Mouse (Mus musculus) fibroblast of lung, adult 2 months (primary cell): Measurements from ENCODE around the gene Tardbp.

ENCODE experiments used
- DNase-seq: peaks from one replicate; pipeline ENCODE4 v3.0.0-alpha.2; 2011; ENCODE audit warnings: low read depth

Gene Tardbp

DNA sequence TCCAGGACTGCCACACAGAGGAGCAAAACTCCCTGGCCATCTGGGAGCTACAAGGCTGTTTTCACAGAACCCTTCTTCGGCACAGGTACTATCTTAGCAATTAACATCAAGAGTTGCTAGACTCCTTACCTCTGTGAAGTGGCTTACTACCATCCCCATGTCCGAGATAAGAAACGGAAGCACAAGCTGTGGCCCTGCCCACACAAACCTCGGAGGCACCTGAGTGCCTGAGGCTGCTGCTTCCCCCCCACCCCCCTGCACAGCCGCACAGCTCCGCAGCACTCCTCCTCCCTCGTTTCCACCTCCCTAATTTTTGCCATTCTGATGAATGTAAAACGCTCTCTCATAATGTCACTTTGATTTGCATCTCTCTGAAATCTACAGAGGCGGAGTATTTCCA is 11.5 kb upstream of the Tardbp start:
- no peak for DNase-seq

DNA sequence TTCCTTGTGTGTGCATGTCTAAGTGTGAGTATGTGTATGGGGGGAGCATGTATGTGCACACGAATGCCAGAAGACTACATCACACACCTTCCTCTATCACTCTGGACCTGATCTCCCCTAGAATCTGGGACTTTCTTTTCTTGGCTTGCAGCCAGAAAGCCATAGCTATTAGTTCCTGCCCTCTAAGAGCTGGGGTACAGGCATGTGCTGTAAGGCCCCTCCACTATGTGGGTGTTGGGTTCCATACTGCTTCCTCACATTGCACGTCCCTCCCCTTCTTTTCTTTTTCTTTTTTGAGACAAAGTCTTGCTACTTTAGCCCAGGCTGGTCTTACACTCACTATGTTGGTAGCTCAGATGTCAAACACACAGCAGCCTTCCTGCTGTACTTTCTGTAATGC is 8.5 kb upstream of the Tardbp start:
- no peak for DNase-seq

DNA sequence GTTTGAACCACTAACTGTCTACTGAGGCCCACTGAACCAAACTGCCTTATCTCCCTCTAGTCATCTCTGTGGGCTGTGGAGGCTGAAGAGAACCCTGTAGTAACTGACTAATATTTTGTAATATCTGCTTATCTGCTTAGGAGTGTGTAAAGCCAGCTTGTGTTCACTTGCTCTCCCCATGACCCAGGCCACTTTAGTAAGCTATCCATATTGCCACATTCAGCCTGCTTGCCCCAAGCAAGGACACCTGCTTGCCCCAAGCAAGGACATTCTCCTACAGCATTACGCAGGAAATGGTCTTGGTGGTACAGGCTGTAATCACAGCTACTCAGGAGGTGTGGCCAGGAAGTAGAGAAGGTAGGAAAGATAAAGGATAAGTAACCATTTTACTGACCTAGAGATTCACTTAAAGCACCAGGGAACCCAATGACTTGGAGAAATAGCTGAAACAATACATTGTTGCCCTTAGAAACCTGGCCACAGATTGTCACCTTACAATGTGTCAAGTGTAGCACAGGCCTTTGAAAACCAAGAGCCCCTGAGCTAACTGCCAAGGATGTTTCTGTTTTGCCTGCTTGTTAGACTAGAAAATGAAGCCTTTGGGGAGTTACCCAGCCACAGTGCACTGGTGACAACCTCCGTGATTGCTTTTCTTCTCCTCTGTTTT is 6.7 kb upstream of the Tardbp start:
- no peak for DNase-seq

DNA sequence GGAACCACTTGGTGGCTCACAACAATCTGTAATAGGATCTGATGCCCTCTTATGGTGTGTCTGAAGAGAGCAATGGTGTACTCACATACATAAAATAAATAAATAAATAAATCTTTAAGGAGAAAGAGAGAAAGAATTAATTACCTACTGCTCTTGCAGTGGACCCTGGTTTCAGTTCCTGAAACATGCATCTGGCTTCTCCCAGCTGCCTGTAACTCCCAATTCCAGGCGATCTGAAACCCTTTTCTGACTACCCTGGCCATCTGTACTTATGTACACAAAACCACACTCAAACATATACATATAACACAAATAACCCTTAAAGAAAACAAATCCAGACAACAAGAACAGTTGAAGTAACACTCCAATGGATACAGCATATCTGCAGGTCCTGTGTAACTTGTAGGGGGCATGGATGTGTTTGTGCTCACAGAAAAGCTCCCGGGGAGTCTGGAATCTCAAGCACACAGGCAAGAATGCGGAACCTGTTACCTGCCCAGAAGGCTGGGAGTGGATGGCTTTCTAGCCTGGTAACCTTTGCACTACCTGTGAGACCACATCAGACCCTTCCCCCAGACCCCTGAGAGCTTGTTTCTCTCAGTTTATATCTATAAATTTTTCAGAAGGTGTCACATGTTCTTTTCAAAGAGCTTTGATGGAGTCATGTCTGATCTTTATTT is 5.3 kb upstream of the Tardbp start:
- DNase-seq: no peak

DNA sequence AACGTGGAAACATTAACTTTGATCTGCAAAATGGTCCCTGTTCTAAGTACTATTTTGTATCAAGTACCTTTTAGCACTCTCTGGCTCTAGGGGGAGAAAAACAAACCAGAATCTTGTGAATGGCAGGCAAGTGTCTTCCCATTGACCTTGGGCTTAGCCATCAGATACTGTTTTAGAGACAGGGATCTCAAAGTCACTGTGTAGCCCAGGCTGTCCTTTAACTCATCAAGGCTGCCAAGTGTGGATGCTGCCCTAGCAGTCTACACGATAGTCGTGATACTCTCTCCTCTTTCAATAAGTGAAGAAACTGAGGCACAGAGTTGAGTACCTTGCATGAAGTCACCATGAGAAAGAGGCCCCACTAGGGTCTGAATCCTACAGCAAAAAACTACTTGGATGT is 427 bp upstream of the Tardbp start:
- DNase-seq: no peak

DNA sequence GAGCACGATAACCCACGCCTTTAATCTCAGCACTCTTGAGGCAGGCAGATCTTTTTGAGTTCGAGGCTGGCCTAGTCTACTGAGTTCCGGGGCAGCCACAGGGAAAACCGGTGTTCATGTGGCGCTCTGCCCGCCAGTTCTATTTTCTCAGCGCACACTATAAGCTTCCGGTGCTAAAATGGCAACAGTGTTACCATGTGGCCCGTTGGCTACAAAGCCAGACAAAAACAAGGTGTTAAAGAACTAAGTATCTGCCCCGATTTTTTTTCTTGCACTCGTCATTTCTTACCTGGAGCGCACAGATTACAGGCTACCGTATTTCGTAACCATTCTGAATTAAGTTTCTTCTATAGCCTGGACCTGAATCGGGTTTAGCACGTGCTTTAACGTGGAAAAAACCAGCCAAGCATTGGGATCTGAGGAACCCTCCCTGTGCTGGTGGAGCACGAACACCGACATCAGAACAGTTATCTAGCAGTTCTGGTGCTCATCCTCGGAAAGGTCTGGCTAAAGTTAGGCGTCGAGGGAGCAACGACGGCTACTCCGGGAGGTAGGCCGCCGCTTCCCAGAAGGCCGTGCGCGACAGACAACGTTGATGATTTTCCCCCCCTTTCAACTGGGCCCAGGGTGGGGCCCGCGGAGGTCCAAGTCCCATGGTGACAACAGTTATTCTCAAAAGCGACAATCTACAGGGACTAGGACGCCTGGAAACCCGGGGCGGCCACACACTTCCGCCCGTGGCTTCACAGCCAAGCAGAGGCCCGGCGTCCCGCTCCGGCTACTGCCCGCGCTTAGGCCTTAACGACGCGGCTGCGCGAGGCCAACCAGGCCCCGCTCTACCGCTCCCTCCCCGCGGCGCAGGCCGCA is 830 bp downstream of the Tardbp start:
- no peak for DNase-seq

DNA sequence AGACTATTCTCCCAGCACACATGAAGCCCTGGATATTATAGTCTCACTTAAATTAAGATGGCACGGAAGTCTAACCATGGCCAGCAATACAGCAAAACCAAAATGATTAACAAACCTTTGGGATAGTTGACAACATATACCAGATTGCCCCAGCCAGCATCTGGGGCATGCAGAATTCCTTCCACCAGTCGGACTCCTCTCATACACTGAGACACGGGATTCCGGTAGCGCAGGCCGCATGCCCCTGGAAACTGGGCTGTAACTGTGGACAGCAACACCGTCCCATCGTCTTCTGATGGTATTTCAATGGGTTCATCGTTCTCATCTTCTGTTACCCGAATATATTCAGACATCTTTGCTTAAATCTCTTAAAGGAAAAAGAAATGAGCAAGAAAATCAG is 1.8 kb downstream of the Tardbp start:
- no peak for DNase-seq

DNA sequence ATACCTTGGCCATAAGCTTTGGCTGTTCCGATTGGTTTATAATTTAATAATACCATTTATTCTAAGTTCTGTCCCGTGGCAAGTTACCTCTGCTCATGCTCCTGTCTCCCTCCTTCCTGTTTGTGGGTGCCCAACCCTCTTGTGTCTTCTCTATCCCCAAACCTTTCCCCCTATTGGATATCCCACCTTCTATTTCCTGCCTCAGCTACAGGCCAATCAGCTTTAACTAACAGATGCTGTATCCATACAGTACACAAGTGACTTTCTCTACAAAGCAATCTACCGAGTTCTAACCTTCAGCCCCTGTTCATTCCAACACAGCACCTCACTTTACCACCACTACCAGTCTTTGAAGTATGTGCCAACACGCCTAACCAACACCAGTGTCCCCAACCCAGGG is 3.2 kb downstream of the Tardbp start:
- no peak for DNase-seq

DNA sequence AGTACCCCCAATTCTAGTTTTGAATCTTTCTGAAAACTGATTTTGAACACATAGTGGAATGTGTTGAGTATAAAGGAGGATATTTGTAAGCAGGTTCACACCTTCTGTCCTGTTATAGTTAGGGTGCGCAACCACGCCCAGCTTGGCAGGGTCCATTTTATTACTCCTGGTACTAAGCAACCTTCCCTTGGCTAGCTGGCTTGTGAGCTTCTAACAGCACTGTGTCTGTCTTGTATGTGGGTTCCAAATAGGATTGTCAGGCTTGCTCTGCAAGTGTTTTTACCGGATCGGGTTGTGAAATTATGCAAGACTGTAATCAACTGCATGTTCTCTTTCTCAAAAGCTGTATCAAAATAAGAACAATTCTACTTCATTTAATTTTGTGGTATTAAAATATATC is 4.3 kb downstream of the Tardbp start:
- no peak for DNase-seq

DNA sequence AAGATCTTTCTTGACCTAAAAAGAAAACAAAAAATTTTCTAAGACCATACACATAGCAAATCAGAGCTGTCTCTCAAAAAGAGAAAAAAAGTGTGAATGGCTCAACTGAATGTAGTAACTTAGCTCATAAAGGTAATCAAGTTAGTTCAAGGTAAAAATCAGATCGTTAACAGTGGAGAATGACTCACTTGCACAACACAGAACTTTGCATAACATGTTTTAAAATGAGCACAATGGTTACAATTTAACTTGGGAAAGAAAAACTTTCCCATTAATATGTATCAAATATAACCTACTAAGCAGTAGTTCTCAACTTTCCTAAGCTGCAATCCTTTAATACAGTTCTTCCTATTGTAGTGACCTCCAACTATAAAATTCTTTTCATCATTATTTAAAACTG is 6.1 kb downstream of the Tardbp start:
- no peak for DNase-seq

DNA sequence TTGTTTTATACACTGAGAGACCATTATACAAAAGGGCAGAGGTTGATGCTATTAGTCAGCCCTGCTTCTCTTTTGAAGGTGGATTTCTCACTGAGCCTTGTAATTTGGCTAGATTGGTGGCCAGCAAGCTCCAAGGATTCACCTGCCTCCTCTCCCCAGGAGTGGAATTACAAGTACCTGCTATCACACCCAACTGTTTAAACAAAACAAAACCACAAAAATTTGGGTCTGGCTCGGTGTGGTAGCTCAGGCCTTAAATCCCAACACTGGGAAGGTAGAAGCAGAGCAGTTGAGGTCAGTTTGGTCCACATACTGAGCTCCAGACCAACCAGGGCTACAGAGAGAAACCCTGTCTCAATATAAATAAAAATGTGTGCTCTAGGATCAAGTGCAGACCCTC is 7.0 kb downstream of the Tardbp start:
- DNase-seq: no peak

DNA sequence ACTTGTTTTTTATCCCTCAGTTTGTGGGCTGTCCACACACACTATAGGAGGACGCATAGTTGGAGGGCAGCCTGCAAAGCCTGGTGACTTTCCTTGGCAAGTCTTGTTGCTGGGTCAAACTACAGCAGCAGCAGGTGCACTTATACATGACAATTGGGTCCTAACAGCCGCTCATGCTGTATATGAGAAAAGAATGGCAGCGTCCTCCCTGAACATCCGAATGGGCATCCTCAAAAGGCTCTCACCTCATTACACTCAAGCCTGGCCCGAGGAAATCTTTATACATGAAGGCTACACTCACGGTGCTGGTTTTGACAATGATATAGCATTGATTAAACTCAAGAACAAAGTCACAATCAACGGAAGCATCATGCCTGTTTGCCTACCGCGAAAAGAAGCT is 13.1 kb downstream of the Tardbp start:
- DNase-seq: no peak

DNA sequence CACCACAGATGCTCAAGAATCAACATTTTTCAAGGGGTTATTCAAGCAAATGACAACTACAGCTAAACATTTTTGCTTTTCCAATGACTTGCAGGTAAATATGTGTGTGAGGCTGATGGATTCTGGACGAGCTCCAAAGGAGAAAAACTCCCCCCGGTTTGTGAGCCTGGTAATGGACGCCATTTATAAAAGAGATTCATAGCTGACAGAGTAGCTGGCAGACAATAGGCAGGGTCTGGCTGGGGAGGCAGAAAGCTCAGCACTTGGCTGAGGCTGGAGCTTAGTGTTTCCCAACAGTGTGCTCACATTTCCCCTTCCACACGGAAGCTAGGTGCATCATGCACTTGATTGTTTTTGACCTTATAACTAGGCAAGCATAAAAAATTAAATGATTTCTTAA is 14.3 kb downstream of the Tardbp start:
- no peak for DNase-seq

DNA sequence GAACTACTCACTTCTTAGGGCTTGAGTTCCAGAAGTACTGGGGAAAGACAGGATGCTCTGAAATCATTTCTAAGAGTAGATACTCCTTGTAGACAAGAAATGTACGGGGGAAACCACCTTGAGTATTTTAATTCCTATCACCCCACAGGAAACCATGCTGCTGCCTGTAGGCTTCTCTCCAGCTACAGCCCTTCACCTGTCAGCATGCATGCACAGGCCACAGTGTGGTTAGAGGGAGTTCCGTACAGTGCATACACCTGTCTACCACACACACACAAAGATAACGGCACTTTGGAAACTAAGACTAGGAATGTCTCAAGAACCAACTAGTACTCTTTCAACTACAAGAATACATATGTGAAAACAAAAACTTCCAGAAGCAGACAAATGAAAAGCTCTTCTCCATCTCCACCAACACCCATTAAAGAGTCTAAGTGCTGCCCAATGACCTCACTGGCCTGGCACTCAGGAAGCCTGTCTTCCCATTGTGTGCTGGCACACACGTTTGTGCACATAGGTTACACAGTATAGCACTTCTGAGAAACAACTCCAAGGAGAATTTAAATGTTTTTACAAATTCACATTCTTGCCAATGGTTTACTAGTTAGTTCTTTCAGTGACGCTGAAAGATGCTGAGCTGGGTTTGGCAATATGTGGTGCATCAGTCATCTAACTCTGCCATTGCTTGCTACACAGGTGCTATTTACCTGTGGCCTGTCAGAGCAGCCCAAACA is 16.0 kb downstream of the Tardbp start:
- no peak for DNase-seq

DNA sequence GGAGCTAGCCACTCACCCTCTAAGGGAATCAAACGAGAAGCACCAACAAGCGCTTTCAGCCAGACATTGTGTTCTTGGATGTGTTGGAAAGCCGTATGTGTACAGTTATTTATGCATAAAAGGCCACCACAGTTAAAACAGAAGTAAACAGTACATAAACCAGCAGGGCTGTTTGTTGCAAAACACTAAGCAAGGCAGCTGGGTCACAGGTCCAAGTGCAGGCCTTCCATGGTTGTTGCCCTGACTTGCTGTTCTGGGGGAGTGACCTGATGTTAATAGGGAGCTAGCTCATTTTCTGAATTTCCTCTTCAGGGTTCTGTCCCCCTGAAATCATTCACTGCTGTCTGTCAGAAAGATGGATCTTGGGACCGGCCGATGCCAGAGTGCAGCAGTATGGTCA is 17.0 kb downstream of the Tardbp start:
- DNase-seq: no peak

DNA sequence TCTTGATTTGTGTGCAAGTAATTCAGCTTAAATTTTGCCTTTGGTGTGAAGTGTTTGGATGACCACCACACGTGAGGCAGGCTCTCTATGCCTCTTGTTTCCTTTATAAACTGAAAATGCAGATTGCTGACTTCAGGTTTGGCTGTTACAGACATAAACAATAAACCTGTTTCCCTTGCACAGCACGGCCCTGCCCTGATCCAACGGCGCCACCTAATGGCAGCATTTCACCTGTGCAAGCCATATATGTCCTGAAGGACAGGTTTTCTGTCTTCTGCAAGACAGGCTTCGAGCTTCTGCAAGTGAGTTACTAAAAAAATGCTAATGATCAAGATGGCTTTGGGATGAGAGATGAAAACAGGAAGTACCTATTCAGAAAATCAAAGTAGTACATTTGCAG is 19.1 kb downstream of the Tardbp start:
- no peak for DNase-seq

DNA sequence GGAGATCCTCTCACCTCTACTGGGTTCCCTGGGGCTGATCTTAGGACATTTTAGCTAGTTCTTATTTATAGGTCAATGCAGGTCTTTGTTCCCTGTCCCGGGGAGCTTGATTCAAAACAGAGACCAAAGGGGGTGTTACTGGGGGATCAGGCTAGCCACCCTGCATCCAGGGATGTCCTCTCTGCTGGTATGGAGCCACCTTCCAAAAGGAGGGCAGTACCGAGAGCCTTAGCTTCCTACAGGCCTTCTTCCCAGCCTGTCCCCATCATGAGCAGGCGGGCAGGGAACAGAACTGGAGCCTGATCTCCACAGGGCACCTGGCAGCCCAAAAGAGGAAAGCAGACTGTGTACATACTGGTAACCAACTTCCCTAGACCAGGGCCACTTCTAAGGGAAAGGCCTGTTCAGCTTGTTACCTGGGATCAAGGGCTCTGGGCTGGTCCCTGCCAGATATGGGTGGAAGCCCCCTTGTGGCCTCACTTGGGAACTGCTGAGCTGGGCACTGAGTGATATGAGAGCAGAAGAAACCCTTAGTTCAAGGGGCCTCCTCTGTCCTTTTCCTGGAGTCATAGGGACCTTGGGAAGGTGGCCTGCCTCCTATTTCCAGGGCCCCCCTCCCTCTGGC is 22.2 kb downstream of the Tardbp start:
- no peak for DNase-seq

DNA sequence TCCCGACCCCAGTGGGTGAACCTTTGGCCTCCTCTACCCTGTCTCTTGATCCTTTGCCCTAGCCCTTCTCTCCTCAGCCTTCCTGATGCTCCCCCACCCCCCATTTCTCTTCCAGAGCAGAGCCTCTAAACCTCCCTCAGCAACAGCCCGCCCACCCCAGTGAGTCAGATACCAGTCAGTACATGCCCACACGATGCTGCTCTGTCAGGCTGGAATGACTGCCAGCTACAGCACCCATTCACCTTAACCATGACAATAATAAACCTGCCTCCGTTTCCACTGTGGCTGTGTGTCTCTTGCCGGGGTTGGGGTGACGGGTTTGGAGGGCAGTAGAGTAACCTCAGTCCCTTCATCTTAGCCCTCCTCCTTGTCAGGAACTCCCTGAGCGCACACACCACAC is 22.7 kb downstream of the Tardbp start:
- no peak for DNase-seq

DNA sequence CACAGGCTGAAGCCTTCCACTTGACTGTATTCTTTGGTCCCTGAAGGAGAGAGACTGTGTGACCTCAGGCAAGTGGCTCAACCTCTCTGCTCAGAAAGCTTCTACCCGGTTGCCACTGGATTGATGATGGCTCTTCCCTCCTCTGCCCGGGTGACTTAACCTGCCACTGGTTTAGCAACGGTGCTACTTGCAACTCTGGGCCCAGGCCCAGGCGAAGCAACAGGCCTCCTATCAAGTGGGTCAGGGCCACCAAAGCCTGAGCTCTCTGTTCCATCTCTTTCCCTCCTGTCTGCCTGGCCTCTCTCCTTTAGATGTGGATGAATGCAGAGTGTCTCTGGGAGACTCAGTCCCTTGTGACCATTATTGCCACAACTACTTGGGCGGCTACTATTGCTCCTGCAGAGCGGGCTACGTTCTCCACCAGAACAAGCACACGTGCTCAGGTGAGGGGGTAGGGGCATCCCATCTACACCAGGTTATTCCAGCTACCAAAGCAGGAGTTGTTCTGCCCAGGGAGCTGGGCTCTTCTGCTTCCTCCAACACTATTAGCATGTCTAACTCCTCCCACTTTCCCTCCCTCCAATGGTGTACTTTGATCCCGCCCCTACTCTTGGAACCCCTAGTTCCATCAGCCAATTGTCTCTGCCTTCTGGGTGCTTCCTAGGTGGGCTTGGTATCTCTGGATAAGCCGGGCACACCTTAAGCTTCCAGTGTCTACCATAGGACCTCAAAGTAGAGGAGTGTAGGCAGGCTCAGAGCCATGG is 23.3 kb downstream of the Tardbp start:
- DNase-seq: no peak

DNA sequence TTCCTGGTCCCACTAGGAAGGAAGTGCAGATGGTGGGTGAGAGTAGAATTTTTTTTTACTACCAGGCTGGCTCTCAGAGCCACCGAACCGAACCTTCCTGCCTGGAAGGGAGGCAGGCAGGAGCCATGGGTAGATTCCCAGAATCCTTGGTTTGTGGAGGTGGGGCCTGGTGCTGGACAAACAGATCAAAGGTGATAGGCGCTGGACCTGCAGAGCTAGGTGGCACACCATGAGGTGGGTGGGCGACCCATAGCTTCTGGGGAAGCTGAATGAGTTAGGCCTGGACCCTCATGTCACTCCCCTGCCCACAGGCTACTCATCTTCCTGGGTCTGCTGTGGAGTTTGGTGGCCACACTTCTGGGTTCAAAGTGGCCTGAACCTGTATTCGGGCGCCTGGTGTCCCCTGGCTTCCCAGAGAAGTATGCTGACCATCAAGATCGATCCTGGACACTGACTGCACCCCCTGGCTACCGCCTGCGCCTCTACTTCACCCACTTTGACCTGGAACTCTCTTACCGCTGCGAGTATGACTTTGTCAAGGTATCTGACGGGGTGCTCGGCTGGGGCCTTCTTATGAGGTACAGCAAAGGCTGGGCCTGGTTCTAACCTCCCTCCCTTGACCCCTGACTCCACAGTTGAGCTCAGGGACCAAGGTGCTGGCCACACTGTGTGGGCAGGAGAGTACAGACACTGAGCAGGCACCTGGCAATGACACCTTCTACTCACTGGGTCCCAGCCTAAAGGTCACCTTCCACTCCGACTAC is 24.3 kb downstream of the Tardbp start, which contains the start of gene Masp2:
Masp2 (plus strand) TSS at position 198 of the 764 bp plus-strand sequence.
- no peak for DNase-seq
